Mouse (Mus musculus) macrophage (primary cell): ENCODE data around the gene Med21. TPM values are rescaled to one million over a fixed set of nuclear protein-coding genes. Genes with fewer than 3 reads are reported as not detected.
A peak's percentile ranks its signal among the peaks of the same experiment; 100 is the strongest.

Experiments
- H3K27ac ChIP-seq: fragments of 350-480 bp; formaldehyde crosslinking; 2 replicates; pipeline ENCODE4 v1.9.0; 2021
- H3K36me3 ChIP-seq: fragments of 350-480 bp; formaldehyde crosslinking; 2 replicates; pipeline ENCODE4 v1.9.0; 2021; ENCODE audit errors: inconsistent target
- H3K4me3 ChIP-seq: fragments of 350-480 bp; formaldehyde crosslinking; 2 replicates; pipeline ENCODE4 v1.9.0; 2021; ENCODE audit errors: inconsistent target
- H3K79me2 ChIP-seq: fragments of 350-480 bp; formaldehyde crosslinking; 2 replicates; pipeline ENCODE4 v1.9.0; 2021; ENCODE audit errors: inconsistent target
- WGBS: methylation state at CpG from one replicate; pipeline ENCODE4 v1.1.7; 2026; ENCODE audit warnings: inconsistent platforms; ENCODE audit not compliant: missing documents; 5-methylcytosine and 5-hydroxymethylcytosine counted together
- polyA plus RNA-seq: library from polyadenylated mRNA; stranded (reverse); fragments of 250-400 nt; gene quantifications from 3 replicates; pipeline ENCODE4 v1.2.4, GENCODE M21; 2018; ENCODE audit warnings: inconsistent platforms

Gene Med21
- polyA plus RNA-seq, 1 experiment from 2014 or later = 35.8 TPM

- Histone ChIP-seq H3K79me2 (no peaks in the 10 kb centered on the region), H3K27ac (no peak overlapping the region), H3K36me3 (no peaks in the 10 kb centered on the region), H3K4me3 (no peak overlapping the region)
- WGBS = 56% methylated on average over 5 of the region's 5 CpGs
These were observed 19.3 kb downstream of the Med21 start for GRCm38 (mm10) chr6:146661655-146662054.

- Histone ChIP-seq H3K27ac (no peak overlapping the region), H3K79me2 (no peaks in the 10 kb centered on the region), H3K36me3 (no peaks in the 10 kb centered on the region), H3K4me3 (no peak overlapping the region)
- WGBS = 33% methylated on average over 5 of the region's 5 CpGs
These were observed 20.3 kb downstream of the Med21 start for GRCm38 (mm10) chr6:146662679-146663078.

- 90% methylated on average over 5 of the region's 5 CpGs for WGBS
- H3K27ac ChIP-seq = no peak overlapping the region
- H3K36me3 ChIP-seq = no peaks in the 10 kb centered on the region
- H3K4me3 ChIP-seq = no peak overlapping the region
- H3K79me2 ChIP-seq = no peaks in the 10 kb centered on the region
These were observed 21.8 kb downstream of the Med21 start for GRCm38 (mm10) chr6:146664116-146664515.

- Histone ChIP-seq H3K4me3 (no peak overlapping the region), H3K36me3 (no peaks in the 10 kb centered on the region), H3K27ac (no peak overlapping the region), H3K79me2 (no peaks in the 10 kb centered on the region)
- 97% methylated on average over 5 of the region's 5 CpGs for WGBS
These were observed 22.6 kb downstream of the Med21 start for GRCm38 (mm10) chr6:146664917-146665316.

- H3K79me2 ChIP-seq = no peaks in the 10 kb centered on the region
- WGBS = 21% methylated on average over 1 of the region's 2 CpGs
- no peak overlapping the region for H3K27ac ChIP-seq
- no peak overlapping the region for H3K4me3 ChIP-seq
- no peaks in the 10 kb centered on the region for H3K36me3 ChIP-seq
These were observed 23.1 kb downstream of the Med21 start for GRCm38 (mm10) chr6:146665408-146665807.

- WGBS = 79% methylated on average over 6 of the region's 6 CpGs
These were observed 24.5 kb downstream of the Med21 start for GRCm38 (mm10) chr6:146666811-146667210.

GRCm38 (mm10) chr6:146668606-146669005 is 26.3 kb downstream of the Med21 start:
- Histone ChIP-seq H3K27ac (no peak overlapping the region), H3K4me3 (no peak overlapping the region)

More at GRCm38 (mm10) chr6:146666811-146667210, 24.5 kb downstream of the Med21 start:
- Histone ChIP-seq H3K79me2 (no peaks in the 10 kb centered on the region), H3K36me3 (no peaks in the 10 kb centered on the region), H3K4me3 (no peak overlapping the region), H3K27ac (no peak overlapping the region)

GRCm38 (mm10) chr6:146670956-146671855 is 28.9 kb downstream of the Med21 start:
- WGBS = 72% methylated on average over 15 of the region's 15 CpGs
- Histone ChIP-seq H3K79me2 (no peaks in the 10 kb centered on the region), H3K36me3 (no peaks in the 10 kb centered on the region), H3K4me3 (no peak overlapping the region), H3K27ac (no peak overlapping the region)

More at GRCm38 (mm10) chr6:146668606-146669005, 26.3 kb downstream of the Med21 start:
- Histone ChIP-seq H3K79me2 (no peaks in the 10 kb centered on the region), H3K36me3 (no peaks in the 10 kb centered on the region)

- H3K4me3 ChIP-seq = no peak overlapping the region
- H3K36me3 ChIP-seq = no peaks in the 10 kb centered on the region
- 93% methylated on average over 4 of the region's 5 CpGs for WGBS
- no peak overlapping the region for H3K27ac ChIP-seq
- H3K79me2 ChIP-seq = no peaks in the 10 kb centered on the region
These were observed 29.8 kb downstream of the Med21 start for GRCm38 (mm10) chr6:146672106-146672505.

GRCm38 (mm10) chr6:146673696-146674095 is 31.3 kb downstream of the Med21 start:
- Histone ChIP-seq H3K27ac (no peak overlapping the region), H3K36me3 (no peaks in the 10 kb centered on the region), H3K4me3 (no peak overlapping the region), H3K79me2 (no peaks in the 10 kb centered on the region)
- 93% methylated on average over 3 of the region's 4 CpGs for WGBS

- Histone ChIP-seq H3K4me3 (no peak overlapping the region), H3K36me3 (no peaks in the 10 kb centered on the region), H3K27ac (peak overlapping the region; percentile 44), H3K79me2 (no peaks in the 10 kb centered on the region)
- WGBS = 77% methylated on average over 8 of the region's 8 CpGs
These were observed 32.1 kb downstream of the Med21 start for GRCm38 (mm10) chr6:146674420-146674819.

GRCm38 (mm10) chr6:146674881-146675536 is 32.7 kb downstream of the Med21 start:
- 17% methylated on average over 4 of the region's 4 CpGs for WGBS

GRCm38 (mm10) chr6:146676904-146677303 is 34.6 kb downstream of the Med21 start:
- 92% methylated on average over 10 of the region's 10 CpGs for WGBS

More at GRCm38 (mm10) chr6:146674881-146675536, 32.7 kb downstream of the Med21 start:
- H3K27ac ChIP-seq = peak overlapping the region; percentile 44
- no peaks in the 10 kb centered on the region for H3K36me3 ChIP-seq
- no peak overlapping the region for H3K4me3 ChIP-seq
- no peaks in the 10 kb centered on the region for H3K79me2 ChIP-seq

GRCm38 (mm10) chr6:146678136-146679070 is 36.1 kb downstream of the Med21 start:
- H3K27ac ChIP-seq = no peak overlapping the region
- H3K36me3 ChIP-seq = no peaks in the 10 kb centered on the region
- H3K79me2 ChIP-seq = no peaks in the 10 kb centered on the region
- H3K4me3 ChIP-seq = no peak overlapping the region
- WGBS = 89% methylated on average over 10 of the region's 10 CpGs

More at GRCm38 (mm10) chr6:146676904-146677303, 34.6 kb downstream of the Med21 start:
- no peaks in the 10 kb centered on the region for H3K79me2 ChIP-seq
- H3K27ac ChIP-seq = no peak overlapping the region
- H3K36me3 ChIP-seq = no peaks in the 10 kb centered on the region
- no peak overlapping the region for H3K4me3 ChIP-seq
